Mouse (Mus musculus) stomach, postnatal 0 days (tissue): ENCODE measurements at regions not wholly inside any gene's neighbourhood (a gene's known extent, or its start where the extent isn't known, plus 50 kb on each side); places are given as distances from the start of the nearest gene placed in this dataset.

Experiments
- CTCF ChIP-seq: IDR thresholded peaks from 2 replicates; pipeline ENCODE4 v1.5.1; 2016; ENCODE audit warnings: antibody characterized with exemption, low read depth, mild to moderate bottlenecking, moderate library complexity
- EP300 ChIP-seq: optimal IDR thresholded peaks from 2 replicates; pipeline ENCODE3; 2016; ENCODE audit warnings: antibody characterized with exemption

DNA sequence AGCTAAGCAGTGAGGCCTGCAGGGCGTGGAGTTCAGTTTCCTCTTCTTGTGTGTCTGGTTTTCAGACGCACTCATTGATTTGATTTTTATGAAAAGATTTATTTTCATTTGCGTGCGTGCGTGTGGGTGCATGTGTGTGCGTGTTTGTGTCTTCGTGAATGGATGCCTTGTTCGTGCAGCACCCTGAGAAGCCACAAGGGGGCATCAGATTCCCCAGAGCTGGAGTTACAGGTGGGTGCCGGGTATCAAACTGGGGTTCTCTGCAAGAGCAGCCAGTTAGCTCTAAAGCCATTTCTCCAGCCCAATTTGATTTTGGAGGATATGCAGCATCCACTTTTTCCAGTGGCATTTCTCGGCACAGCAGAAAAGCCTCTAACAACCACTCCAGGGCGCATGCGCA, 185.4 kb upstream of the Kcnab2 start:
- TF ChIP-seq CTCF (0 out of 2 replicates have a peak, but pooled peaks have one; percentile 11), EP300 (no peak)
